Mouse (Mus musculus): ENCODE data around the gene Zfp503. TPM values are rescaled to one million over a fixed set of nuclear protein-coding genes. Genes with fewer than 3 reads are reported as not detected.
A peak's percentile ranks its signal among the peaks of the same experiment; 100 is the strongest.

The Zfp503 gene
- total RNA-seq, 2 experiments from 2014 or later = 1.2 to 2.0 TPM

- peak; percentile 46 to 83 for DNase-seq
These were observed 20.4 kb downstream of the Zfp503 start for GRCm38 (mm10) chr14:21968978-21969377.

GRCm38 (mm10) chr14:21967375-21968010 lies 21.9 kb downstream of the Zfp503 start:
- no peak for DNase-seq

DNA sequence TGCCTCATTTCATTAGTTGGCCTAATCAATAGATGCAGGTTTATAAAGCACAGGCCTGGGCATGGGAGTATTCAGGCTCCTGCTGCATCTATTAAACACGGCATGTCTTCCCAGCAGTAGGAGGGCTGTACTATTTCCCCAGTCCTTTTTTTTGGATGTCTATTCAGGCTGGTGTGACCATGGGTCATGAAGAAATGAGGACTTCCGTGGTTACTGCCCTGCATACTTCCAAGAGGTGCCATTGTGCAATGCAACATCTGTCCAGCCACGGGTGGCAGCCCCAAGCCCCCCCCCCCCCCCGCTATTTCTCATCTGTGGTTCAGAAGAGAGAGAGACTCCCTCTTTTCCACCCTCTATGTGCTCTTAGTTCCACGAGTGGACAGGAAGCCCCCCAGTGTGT lies 23.1 kb downstream of the Zfp503 start:
- DNase-seq = no peak

- DNase-seq = no peak
These were observed 26.9 kb downstream of the Zfp503 start for GRCm38 (mm10) chr14:21962381-21963050.

DNA sequence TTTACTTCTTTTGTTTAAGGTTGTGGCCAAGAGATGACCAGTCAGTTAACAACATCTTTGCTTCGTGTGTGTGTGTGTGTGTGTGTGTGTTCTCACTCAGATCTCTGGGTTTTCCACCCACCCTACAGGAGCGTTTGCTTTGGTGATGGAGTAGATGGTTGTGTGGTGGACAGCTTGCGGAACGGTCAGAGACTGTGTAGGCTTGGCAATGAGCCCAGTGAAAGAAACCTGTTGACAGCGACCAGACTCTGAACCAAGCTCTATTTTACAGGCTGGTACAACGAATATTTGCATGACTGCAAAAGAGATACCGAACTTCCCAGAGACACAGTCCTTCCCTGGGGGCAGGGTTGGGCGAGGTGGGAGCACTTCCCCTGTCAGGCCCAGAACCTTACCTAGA lies 30.2 kb downstream of the Zfp503 start:
- peak in 1 of 2 experiments; percentile 14 for DNase-seq

GRCm38 (mm10) chr14:21958643-21959042 lies 30.8 kb downstream of the Zfp503 start:
- DNase-seq = no peak

GRCm38 (mm10) chr14:21952541-21952940 lies 36.9 kb downstream of the Zfp503 start:
- no peak for DNase-seq

DNA sequence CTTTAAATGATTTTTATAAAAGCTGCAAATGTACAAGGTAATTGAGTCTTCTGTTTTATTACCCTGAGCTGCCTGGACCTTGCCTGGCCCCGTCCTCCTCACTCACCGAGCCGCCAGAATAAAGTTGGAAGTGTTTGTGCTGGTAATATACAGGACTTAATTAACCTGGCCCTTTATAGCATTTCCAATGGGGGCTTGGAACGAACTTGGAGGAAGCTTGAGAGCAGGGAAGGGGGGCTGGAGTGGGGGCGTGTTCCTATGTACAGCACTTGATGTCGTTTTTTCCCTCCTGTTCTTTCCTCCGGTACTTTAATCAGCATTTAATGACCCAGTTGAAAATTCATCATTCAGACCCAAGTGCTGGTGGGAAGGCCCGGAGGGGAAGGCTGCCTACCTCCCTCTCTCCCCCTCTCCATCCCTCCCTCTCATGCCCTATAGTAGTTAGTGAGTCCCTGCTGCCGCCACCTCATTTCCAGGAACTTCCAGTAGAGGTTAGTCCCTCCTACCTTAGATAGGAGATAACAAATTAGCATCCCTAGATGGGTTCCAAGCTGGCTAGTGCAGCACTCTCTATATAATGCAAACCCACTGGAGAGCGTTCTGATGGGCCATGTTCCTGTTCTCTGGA lies 37.4 kb downstream of the Zfp503 start:
- no peak for DNase-seq

- DNase-seq = no peak
These were observed 44.5 kb downstream of the Zfp503 start for GRCm38 (mm10) chr14:21944946-21945345.

- DNase-seq = no peak
These were observed 47.8 kb downstream of the Zfp503 start for GRCm38 (mm10) chr14:21941581-21941980.

GRCm38 (mm10) chr14:21937116-21937515 lies 52.3 kb downstream of the Zfp503 start:
- DNase-seq = no peak

GRCm38 (mm10) chr14:21936102-21936630 lies 53.2 kb downstream of the Zfp503 start:
- DNase-seq = no peak

Small RNAs within 50 kb of the gene (microRNA-seq; reads per million reads assigned to microRNA genes)
- 0 reads per million in 2 experiments for gene Gm27532

Other genes with a start within 250 kb of the Zfp503 start
- 10 to 100 TPM; 30.7 to 33.5 TPM for gene Samd8, start 239.1 kb downstream of the Zfp503 start, total RNA-seq (2021)
- gene Dusp13, start 238.4 kb downstream of the Zfp503 start, total RNA-seq (2021) = 1 to 10 TPM in 1 of 2 experiments, under 1 TPM in 1; 0.59 to 1.5 TPM
- 100 to 1,000 TPM; 493 to 524 TPM for gene Vdac2, start 164.4 kb downstream of the Zfp503 start, total RNA-seq (2021)
- 1 to 10 TPM; 8.1 to 8.4 TPM for gene Comtd1, start 140.6 kb downstream of the Zfp503 start, total RNA-seq (2021)
- gene Lrmda, start 30.1 kb upstream of the Zfp503 start, total RNA-seq (2021) = 1 to 10 TPM; 1.5 to 2.4 TPM